Mouse (Mus musculus): ENCODE data around the gene Col23a1. TPM values are rescaled to one million over a fixed set of nuclear protein-coding genes. Genes with fewer than 3 reads are reported as not detected.
A peak's percentile ranks its signal among the peaks of the same experiment; 100 is the strongest.

The Col23a1 gene
- 17.5 and 18.2 TPM in 2 replicates for polyA plus RNA-seq (2014; fragmentation: Nextera tagmentation; extraction: Ambion mirVana)

- peak within 1 kb of the TSS; percentile 68 for H3K4me3 ChIP-seq (ENCODE audit: low read depth, low read length)
- peak within 1 kb of the TSS; percentile 87 for H3K4me2 ChIP-seq (ENCODE audit: low read depth, low read length)
- peak within 1 kb of the TSS; percentile 67 for H3K27ac ChIP-seq (replicated peaks; ENCODE audit: low read depth, low read length)
- peak; percentile 91 for DNase-seq (ENCODE audit: low spot score)
- H3K27me3 ChIP-seq (ENCODE audit: control insufficient read depth, insufficient read depth, low read length) = no peaks in the 10 kb centered on the region
- H3K9me3 ChIP-seq (replicated peaks; ENCODE audit: control insufficient read depth, low read length) = no peaks in the 10 kb centered on the region
- H3K9ac ChIP-seq (replicated peaks; ENCODE audit: low read length) = peak within 1 kb of the TSS; percentile 67
- ATAC-seq (replicated peaks; ENCODE audit: insufficient number of reproducible peaks, low FRiP score, low TSS enrichment, low read depth) = peak; percentile 88
- H3K4me1 ChIP-seq (ENCODE audit: control insufficient read depth, insufficient read depth, low read length) = no peaks in the 10 kb centered on the region
- no peaks in the 10 kb centered on the region for H3K36me3 ChIP-seq (replicated peaks; ENCODE audit: control insufficient read depth, insufficient read depth, low read depth, low read length)
- under 1% methylated on average over 37 of the region's 38 CpGs for WGBS
These were observed at the start of gene Col23a1 for GRCm38 (mm10) chr11:51289564-51290041. Gene Col23a1 (plus strand): TSS chr11:51289920.

GRCm38 (mm10) chr11:51242897-51243296 lies 46.8 kb upstream of the Col23a1 start:
- 81% methylated on average over 2 of the region's 2 CpGs for WGBS
- Histone ChIP-seq H3K4me2 (ENCODE audit: low read depth, low read length) (no peak overlapping the region), H3K4me3 (ENCODE audit: low read depth, low read length) (no peak overlapping the region), H3K27me3 (ENCODE audit: control insufficient read depth, insufficient read depth, low read length) (no peaks in the 10 kb centered on the region), H3K27ac (replicated peaks; ENCODE audit: low read depth, low read length) (no peak overlapping the region), H3K4me1 (ENCODE audit: control insufficient read depth, insufficient read depth, low read length) (no peaks in the 10 kb centered on the region), H3K36me3 (replicated peaks; ENCODE audit: control insufficient read depth, insufficient read depth, low read depth, low read length) (no peaks in the 10 kb centered on the region), H3K9me3 (replicated peaks; ENCODE audit: control insufficient read depth, low read length) (no peaks in the 10 kb centered on the region), H3K9ac (replicated peaks; ENCODE audit: low read length) (no peak overlapping the region)
- ATAC-seq (replicated peaks; ENCODE audit: insufficient number of reproducible peaks, low FRiP score, low TSS enrichment, low read depth) = no peak
- DNase-seq (ENCODE audit: low spot score) = no peak

DNA sequence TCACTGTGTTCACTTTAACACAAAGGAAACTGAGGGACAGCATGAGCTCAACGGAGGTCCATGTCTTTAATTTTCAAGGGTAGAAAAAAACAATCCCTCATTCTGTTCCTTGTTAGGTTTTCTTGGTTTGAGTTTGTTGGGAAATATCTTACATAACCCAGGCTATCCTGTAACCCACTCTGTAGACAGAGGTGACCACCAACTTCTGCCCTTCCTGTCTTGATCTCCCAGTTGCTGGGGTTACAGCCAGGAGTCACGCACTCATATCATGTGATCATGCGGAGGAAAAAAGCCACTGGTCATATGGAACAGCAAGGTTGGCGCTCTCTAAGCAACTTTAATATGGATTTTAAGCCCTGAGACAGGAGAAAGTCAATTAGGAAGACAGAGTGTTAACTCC lies 32.7 kb upstream of the Col23a1 start:
- ATAC-seq (replicated peaks; ENCODE audit: insufficient number of reproducible peaks, low FRiP score, low TSS enrichment, low read depth) = no peak

DNA sequence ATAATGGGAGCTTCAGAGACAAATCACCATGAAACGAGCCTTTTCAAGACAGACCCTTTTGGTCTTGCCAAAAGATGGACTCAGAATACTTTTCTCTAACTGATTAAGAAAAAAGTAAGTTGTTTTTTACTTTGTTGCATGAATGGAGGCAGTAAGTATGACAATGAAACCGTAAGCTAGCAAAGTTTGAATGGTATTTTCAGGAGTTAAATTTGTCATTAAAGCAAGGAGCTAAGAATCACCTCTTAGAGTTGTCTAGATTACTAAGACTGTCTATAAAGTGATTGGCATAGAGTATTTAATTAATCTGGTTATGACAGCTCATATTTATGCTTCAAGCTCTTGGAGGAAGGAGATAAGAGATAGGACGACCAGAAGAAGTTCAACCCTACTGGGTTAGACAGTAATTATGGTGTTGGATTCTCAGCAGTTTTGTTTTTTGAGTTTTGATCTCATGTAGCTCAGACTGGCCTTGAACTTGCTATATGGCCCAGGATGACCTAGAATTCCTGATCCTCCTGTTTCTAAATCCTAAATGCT lies 28.0 kb upstream of the Col23a1 start, which contains the start of gene Clk4:
Clk4 (plus strand) TSS at position 51 of the 540 bp plus-strand sequence.
- WGBS = 73% methylated on average over 3 of the region's 3 CpGs
- no peak for ATAC-seq (replicated peaks; ENCODE audit: insufficient number of reproducible peaks, low FRiP score, low TSS enrichment, low read depth)
- peak within 1 kb of the TSS; percentile 84; the same call in 1 of the 2 replicates for H3K27ac ChIP-seq (replicated peaks; ENCODE audit: low read depth, low read length)

More for the DNA sequence above, 32.7 kb upstream of the Col23a1 start:
- no peak overlapping the region for H3K4me3 ChIP-seq (ENCODE audit: low read depth, low read length)
- H3K36me3 ChIP-seq (replicated peaks; ENCODE audit: control insufficient read depth, insufficient read depth, low read depth, low read length) = no peaks in the 10 kb centered on the region
- no peak overlapping the region for H3K4me2 ChIP-seq (ENCODE audit: low read depth, low read length)
- no peak overlapping the region for H3K9ac ChIP-seq (replicated peaks; ENCODE audit: low read length)
- no peaks in the 10 kb centered on the region for H3K9me3 ChIP-seq (replicated peaks; ENCODE audit: control insufficient read depth, low read length)
- no peak overlapping the region for H3K27ac ChIP-seq (replicated peaks; ENCODE audit: low read depth, low read length)
- H3K27me3 ChIP-seq (ENCODE audit: control insufficient read depth, insufficient read depth, low read length) = no peaks in the 10 kb centered on the region
- WGBS = 89% methylated on average over 4 of the region's 4 CpGs
- no peaks in the 10 kb centered on the region for H3K4me1 ChIP-seq (ENCODE audit: control insufficient read depth, insufficient read depth, low read length)
- DNase-seq (ENCODE audit: low spot score) = no peak

GRCm38 (mm10) chr11:51262342-51263285 lies 27.1 kb upstream of the Col23a1 start, which contains the start of gene BC049762:
Gene BC049762 (minus strand): TSS chr11:51263046.
- Histone ChIP-seq H3K4me1 (ENCODE audit: control insufficient read depth, insufficient read depth, low read length) (no peaks in the 10 kb centered on the region; the same call in 1 of the 2 replicates), H3K36me3 (replicated peaks; ENCODE audit: control insufficient read depth, insufficient read depth, low read depth, low read length) (no peaks in the 10 kb centered on the region; the same call in 1 of the 2 replicates), H3K27ac (replicated peaks; ENCODE audit: low read depth, low read length) (peak within 1 kb of the TSS; percentile 84), H3K4me3 (ENCODE audit: low read depth, low read length) (peak within 1 kb of the TSS; percentile 95), H3K9ac (replicated peaks; ENCODE audit: low read length) (peak within 1 kb of the TSS; percentile 98), H3K4me2 (ENCODE audit: low read depth, low read length) (peak within 1 kb of the TSS; percentile 75), H3K27me3 (ENCODE audit: control insufficient read depth, insufficient read depth, low read length) (no peaks in the 10 kb centered on the region), H3K9me3 (replicated peaks; ENCODE audit: control insufficient read depth, low read length) (no peaks in the 10 kb centered on the region)
- DNase-seq (ENCODE audit: low spot score) = peak; percentile 99
- ATAC-seq (replicated peaks; ENCODE audit: insufficient number of reproducible peaks, low FRiP score, low TSS enrichment, low read depth) = peak; percentile 97
- 9% methylated on average over 57 of the region's 57 CpGs for WGBS

More for the DNA sequence above, 28.0 kb upstream of the Col23a1 start, which contains the start of gene Clk4:
- Histone ChIP-seq H3K4me2 (ENCODE audit: low read depth, low read length) (peak within 1 kb of the TSS; percentile 75), H3K4me3 (ENCODE audit: low read depth, low read length) (peak within 1 kb of the TSS; percentile 95), H3K9me3 (replicated peaks; ENCODE audit: control insufficient read depth, low read length) (no peaks in the 10 kb centered on the region), H3K4me1 (ENCODE audit: control insufficient read depth, insufficient read depth, low read length) (no peaks in the 10 kb centered on the region; the same call in 1 of the 2 replicates), H3K36me3 (replicated peaks; ENCODE audit: control insufficient read depth, insufficient read depth, low read depth, low read length) (no peaks in the 10 kb centered on the region), H3K27me3 (ENCODE audit: control insufficient read depth, insufficient read depth, low read length) (no peaks in the 10 kb centered on the region), H3K9ac (replicated peaks; ENCODE audit: low read length) (peak within 1 kb of the TSS; percentile 98)
- DNase-seq (ENCODE audit: low spot score) = no peak

DNA sequence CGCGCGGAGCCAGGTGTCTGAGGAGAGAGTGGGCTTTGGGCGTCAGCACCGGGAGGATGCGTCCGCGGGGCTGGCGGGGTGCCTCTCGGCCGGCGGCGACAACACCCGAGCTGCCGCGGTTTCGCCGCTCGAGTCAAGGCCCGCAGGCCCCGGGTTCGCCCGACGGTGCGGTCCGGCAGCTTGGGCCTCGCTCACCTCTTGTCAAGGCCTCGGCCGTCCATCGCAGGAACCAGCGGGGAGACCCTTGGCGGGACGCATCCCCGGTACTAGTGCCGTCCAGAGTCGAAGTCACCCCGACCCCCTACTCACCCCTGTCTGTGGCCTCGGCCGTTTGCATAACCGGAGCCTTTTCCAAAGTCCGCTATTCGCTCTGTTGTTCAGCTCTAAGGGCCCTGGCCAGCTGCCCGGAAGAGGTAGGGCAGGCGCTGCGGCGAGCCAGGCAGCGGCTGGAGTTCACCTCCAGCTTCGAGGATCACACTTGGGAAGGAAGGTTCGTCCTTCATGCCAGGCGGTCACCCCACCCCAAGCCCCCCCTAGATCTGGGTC lies 26.4 kb upstream of the Col23a1 start:
- no peaks in the 10 kb centered on the region; the same call in 1 of the 2 replicates for H3K36me3 ChIP-seq (replicated peaks; ENCODE audit: control insufficient read depth, insufficient read depth, low read depth, low read length)
- H3K27me3 ChIP-seq (ENCODE audit: control insufficient read depth, insufficient read depth, low read length) = no peaks in the 10 kb centered on the region
- no peaks in the 10 kb centered on the region; the same call in 1 of the 2 replicates for H3K4me1 ChIP-seq (ENCODE audit: control insufficient read depth, insufficient read depth, low read length)
- peak overlapping the region; percentile 75 for H3K4me2 ChIP-seq (ENCODE audit: low read depth, low read length)
- DNase-seq (ENCODE audit: low spot score) = peak; percentile 24
- peak overlapping the region; percentile 95 for H3K4me3 ChIP-seq (ENCODE audit: low read depth, low read length)
- H3K9me3 ChIP-seq (replicated peaks; ENCODE audit: control insufficient read depth, low read length) = no peaks in the 10 kb centered on the region
- WGBS = under 1% methylated on average over 50 of the region's 50 CpGs
- peak; percentile 61 for ATAC-seq (replicated peaks; ENCODE audit: insufficient number of reproducible peaks, low FRiP score, low TSS enrichment, low read depth)
- H3K9ac ChIP-seq (replicated peaks; ENCODE audit: low read length) = peak overlapping the region; percentile 98
- peak overlapping the region; percentile 84 for H3K27ac ChIP-seq (replicated peaks; ENCODE audit: low read depth, low read length)

DNA sequence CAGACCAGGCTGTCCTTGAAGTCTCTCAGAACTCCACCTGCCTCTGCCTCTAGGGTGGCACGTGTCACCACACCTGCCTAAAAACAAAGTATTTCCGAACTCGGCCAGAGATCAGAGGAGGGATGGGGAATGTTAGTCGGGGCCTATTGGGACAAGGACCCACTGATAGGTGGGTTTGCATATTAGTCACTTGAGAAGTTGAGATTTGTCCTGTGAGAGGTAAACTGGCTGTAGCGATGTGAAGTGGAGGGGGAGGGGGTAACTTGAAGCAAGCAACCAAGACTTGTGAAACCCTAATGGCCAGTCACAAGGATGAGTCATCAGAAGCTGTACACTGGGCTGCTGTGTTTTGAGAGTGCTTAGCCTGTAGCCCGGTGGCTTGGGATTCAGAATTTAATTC lies 25.4 kb upstream of the Col23a1 start:
- Histone ChIP-seq H3K4me1 (ENCODE audit: control insufficient read depth, insufficient read depth, low read length) (no peaks in the 10 kb centered on the region; the same call in 1 of the 2 replicates), H3K9ac (replicated peaks; ENCODE audit: low read length) (no peak overlapping the region), H3K36me3 (replicated peaks; ENCODE audit: control insufficient read depth, insufficient read depth, low read depth, low read length) (no peaks in the 10 kb centered on the region; the same call in 1 of the 2 replicates), H3K27ac (replicated peaks; ENCODE audit: low read depth, low read length) (no peak overlapping the region), H3K27me3 (ENCODE audit: control insufficient read depth, insufficient read depth, low read length) (no peaks in the 10 kb centered on the region), H3K4me2 (ENCODE audit: low read depth, low read length) (peak overlapping the region; percentile 75), H3K9me3 (replicated peaks; ENCODE audit: control insufficient read depth, low read length) (no peaks in the 10 kb centered on the region), H3K4me3 (ENCODE audit: low read depth, low read length) (peak overlapping the region; percentile 95)
- WGBS = 29% methylated on average over 6 of the region's 6 CpGs
- no peak for ATAC-seq (replicated peaks; ENCODE audit: insufficient number of reproducible peaks, low FRiP score, low TSS enrichment, low read depth)
- DNase-seq (ENCODE audit: low spot score) = peak; percentile 21

All from embryonic facial prominence, embryonic 11.5 days (tissue).